Mouse (Mus musculus) liver, adult 2 months (tissue): ENCODE measurements at regions not wholly inside any gene's neighbourhood (a gene's known extent, or its start where the extent isn't known, plus 50 kb on each side); places are given as distances from the start of the nearest gene placed in this dataset.

Source experiments
- CTCF ChIP-seq: fragments of 200-500 bp; IDR thresholded peaks from 2 replicates; pipeline ENCODE4 v1.5.1; 2011; ENCODE audit warnings: low read depth, low read length, control low read depth
- POLR2A ChIP-seq: fragments of 200-500 bp; IDR thresholded peaks from 2 replicates; pipeline ENCODE4 v1.6.1; 2011; ENCODE audit warnings: low read length, control low read depth; ENCODE audit not compliant: insufficient read depth; ENCODE audit errors: extremely low read depth

GRCm38 (mm10) chr6:47646022-47646421 is 50.9 kb upstream of the Ezh2 start:
- TF ChIP-seq CTCF (no peak), POLR2A (no peak)
